Mouse (Mus musculus) spleen, adult 18-20 months (tissue): ENCODE data around the gene Rora.

Experiments used
- DNase-seq, 2 experiments: peaks; one replicate each; pipeline ENCODE4 v3.0.0; 2022; ENCODE audit warnings: mixed read lengths in 2 of 2

Rora gene

GRCm38 (mm10) chr9:68823292-68823691, 169.7 kb downstream of the Rora start:
- DNase-seq = no peak

DNA sequence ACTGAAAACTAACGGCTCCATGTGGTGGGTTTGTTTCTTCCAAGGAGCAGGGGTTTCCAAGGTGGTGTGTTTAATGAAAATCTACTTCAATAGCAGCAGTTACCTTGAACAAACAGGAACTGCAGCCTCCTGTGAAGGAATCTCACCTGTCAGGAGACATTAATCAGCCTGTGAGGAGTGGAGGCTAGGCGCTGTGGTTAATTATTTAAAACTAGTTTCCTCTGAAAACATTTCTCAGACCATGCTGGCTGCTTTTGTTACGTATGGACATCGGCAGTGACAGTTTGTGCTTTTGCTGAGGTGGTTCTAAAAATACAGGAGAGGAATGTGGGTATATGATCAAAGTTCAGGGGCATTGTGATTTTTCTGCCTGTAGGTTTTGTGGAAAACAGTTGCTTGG, 171.5 kb downstream of the Rora start:
- DNase-seq = no peak

DNA sequence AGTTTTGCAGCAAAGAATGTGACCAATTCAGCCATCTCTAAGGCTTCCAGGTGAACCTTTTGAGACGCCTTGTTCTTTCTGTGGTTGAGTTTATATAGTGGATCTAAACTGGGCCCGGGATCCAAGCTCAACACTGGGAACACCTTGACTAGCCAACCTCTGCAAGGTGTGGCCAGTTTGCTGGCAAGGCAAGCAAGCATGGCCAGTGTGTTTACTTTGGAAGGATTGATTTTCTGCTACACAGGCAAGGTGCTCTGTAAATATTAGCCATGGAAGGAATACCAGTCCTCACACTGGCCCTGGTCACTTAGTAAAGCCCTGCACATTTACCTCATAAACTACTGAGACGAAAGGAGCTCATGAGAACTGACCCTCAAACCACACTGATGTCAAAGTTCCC, 172.3 kb downstream of the Rora start:
- no peak for DNase-seq

DNA sequence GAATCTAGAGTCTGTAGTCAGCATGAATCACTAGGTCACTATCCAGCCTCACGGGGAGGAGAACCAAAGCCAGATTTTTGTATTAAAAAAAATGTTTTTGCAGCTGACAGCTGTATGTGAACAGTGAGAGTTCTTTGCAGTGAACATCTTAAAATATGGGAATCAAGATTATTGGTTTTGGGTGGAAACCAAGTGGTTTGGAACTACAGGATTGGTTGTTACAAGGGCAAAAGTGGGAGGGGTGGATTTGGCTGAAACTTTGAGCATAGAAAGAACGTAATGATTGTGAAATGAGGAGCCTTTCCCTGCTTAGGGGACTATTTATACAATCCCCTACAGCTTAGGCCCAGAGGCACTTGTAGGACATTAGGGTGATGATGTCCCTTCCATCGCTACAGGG, 173.9 kb downstream of the Rora start:
- no peak for DNase-seq

DNA sequence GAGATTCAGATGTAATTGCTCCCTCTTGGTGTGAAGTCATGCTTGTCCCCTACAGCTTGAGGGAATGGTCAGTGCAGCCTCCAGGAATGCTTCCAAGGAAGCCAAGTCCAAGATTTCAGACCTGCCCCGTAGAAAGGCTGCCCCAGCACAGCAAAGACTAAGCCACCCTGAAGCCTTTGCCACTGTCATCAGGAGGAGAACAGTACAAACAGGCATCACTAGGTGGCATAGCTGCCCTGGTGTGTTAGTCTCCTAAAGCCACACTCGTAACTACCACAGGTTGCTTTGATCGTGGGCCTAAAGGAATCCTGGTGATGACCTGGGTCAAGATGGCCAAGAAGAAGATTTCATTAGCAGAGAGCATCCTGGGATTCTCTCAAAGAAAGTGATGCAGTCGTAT, 176.3 kb downstream of the Rora start:
- DNase-seq = peak in 1 of 2 experiments; percentile 6

GRCm38 (mm10) chr9:68833323-68833722, 179.7 kb downstream of the Rora start:
- no peak for DNase-seq

DNA sequence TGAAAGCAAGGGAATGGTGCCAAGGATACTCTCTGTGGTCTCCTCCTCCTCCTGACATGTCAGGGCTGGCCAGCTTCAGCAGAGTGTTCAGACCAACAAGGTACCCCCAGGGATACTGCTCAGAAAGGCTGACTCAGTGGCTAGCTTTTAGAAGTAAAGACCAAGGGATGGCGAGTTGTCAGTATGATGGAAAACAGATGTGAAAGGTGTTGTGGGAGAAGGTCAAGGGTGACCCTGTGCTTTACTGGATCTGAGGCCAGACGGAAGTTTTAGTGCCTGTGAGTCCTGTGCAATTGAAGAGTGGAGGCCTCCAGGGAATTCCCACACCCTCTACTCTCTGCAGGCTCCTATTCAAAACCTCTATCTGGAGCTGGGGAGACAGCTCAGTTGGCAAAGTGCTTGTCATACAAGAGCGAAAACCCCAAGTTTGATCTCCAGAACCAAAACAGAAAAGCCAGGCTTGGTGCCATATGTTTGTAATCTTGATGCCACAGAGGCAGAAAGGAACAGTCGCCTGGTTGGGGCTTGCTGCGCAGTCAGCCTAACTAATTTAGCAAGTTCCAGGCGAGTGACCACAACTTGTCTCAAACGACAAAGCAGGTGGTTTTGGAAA, 181.6 kb downstream of the Rora start:
- DNase-seq = no peak

GRCm38 (mm10) chr9:68842134-68842892, 188.7 kb downstream of the Rora start:
- no peak for DNase-seq

GRCm38 (mm10) chr9:68845556-68845955, 192.0 kb downstream of the Rora start:
- DNase-seq = no peak

- DNase-seq = no peak
Measured at GRCm38 (mm10) chr9:68850321-68850720, 196.7 kb downstream of the Rora start.

DNA sequence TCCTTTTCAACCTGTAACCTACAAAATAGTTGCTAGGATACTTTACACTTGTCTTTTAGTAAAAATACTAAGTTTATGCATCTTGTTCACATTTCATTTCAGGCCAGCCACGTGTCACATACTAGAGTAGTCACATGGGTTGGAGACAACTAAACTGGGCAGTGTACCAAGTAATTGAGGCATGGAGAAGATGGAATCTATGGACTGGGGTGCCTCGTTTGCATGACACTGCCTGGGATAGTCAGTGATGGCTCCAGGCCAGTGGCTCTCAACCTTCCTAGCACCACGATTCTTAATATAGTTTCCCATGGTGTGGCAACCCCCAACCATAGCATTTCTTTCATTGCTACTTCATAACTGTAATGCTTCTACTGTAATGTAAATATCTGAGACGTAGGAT, 198.6 kb downstream of the Rora start:
- DNase-seq = no peak

DNA sequence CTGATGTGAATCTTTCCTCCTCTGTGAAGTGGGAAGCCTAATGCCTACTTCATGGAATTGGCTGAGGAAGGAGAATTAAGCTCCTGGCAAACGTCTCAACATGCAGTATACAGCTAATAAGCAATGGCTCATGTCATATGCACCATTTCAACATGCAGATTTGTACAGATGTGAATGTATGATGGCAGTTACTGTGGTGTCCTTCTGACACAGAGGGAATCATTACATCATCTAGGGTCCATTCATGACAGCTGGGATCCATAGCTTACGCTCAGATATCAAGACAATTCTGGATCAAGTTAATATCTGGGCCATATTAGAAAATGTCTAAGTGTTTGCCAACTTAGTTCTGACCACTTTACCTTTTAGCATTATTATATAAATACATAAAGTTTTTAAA, 199.3 kb downstream of the Rora start:
- DNase-seq = no peak

DNA sequence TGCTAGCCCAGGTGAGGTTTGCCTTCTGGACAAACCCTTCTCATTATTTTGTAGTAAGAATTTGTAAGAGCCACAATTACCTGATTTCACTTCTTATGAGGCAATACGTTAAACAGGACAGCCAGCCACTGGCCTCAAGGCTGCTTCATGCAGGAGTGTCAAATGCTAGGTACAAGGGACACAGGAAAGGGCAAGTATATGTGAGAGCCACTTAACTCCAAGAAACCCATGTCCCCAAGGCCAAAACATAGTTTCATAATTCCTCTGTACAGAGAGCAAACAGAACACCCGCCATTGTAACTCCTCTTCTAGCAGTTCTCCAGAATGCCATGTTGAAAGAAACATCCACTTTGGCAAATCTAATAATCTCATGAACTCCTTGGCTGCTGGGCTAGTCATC, 205.9 kb downstream of the Rora start:
- no peak for DNase-seq

DNA sequence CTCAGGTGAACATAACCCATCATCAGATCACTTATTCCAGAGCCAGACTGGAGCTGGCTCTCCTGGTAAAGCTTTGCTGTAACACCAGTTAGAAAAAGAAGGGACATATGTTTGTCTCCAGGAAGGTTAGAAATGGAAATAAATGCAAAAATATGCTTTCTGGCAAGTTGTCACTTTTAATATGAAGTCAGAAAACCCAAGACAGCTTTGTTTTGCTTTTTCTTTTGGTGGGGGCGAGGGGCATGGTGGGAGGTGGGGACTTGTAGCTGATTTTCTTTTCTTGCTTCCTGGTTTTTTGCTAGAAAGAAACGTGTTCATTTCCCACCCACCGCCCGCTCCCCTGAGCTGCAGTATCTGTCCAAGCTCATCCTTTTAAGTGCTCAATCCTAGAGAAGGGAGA, 212.7 kb downstream of the Rora start:
- no peak for DNase-seq

DNA sequence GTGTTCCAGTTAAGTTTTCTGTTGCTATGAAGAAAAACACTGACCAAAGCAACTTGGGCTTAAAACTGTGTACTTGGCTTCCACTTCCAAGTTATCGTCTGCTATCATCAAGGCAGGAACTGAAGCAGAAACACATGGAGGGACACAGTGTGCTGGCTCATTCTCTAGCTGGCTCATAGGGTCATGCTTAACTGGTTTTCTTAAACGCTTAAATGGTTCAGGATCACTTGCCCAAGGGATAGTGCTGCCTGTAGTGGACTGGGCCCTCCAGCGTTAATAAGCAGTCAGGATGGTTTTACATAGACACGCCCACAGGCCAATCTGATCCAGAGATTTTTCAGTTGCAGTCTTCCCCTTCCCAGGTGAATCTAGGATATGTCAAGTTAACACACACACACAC, 220.3 kb downstream of the Rora start:
- no peak for DNase-seq

DNA sequence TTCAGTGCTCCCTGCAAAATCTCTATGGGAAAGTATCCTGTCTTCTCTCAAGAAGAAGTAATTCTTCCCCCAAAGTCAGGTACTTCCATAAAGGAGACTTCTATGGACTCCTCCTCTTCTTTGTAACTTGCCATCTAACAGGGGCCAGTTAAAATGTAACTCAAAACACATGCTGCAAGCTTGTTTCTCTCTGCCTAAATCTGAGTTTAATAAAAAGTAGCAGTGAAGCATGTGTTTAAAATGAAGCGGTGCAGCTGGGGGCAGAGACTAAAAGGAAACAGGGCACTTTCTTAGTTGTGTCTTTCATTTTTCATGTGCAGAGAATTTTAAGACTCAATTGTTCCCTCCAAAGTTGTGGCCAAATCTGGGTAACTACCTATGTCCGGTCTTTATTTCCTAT, 221.0 kb downstream of the Rora start:
- no peak for DNase-seq

- DNase-seq = no peak
Measured at GRCm38 (mm10) chr9:68875791-68876190, 222.2 kb downstream of the Rora start.

DNA sequence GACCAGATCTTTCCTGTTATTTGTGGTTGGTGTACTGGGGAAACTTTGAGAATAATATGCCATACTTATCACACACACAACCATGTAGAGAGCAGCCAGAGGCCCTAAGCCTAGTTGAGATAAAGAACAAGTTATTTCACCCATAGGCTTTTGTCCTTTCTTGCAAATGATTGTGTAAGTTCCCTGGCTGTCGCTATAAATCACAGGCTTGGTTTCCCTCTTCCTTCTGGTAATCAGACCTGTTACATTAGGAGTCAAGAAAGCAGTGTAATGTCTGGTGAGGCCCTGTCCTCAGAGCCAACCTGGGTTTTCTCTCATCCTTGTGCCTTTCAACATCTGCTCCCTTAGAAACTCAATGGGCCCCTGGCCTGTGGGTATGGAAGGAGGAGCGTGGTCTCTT, 222.7 kb downstream of the Rora start:
- no peak for DNase-seq

- DNase-seq = no peak
Measured at GRCm38 (mm10) chr9:68881896-68882295, 228.3 kb downstream of the Rora start.

DNA sequence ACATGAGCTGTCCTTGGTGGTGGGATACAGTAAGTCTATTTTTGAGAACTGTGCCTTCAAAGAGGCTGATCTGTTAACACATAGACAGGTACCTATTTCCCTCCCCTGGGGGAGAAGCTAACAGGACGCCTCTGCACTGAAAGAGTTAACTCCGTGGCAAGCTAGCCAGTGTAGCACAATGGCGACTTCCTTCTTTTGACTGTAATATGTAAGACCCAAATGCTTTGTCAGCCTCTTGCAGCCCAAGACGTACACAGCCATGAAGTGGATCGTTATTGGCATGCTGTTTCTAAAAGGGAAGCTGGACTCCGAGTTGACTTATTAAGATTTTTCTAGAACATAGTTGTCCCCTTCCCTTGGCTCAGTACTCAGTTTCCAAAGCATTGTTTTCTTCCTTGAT, 229.4 kb downstream of the Rora start:
- DNase-seq = no peak

- DNase-seq = no peak
Measured at GRCm38 (mm10) chr9:68883687-68884086, 230.1 kb downstream of the Rora start.

DNA sequence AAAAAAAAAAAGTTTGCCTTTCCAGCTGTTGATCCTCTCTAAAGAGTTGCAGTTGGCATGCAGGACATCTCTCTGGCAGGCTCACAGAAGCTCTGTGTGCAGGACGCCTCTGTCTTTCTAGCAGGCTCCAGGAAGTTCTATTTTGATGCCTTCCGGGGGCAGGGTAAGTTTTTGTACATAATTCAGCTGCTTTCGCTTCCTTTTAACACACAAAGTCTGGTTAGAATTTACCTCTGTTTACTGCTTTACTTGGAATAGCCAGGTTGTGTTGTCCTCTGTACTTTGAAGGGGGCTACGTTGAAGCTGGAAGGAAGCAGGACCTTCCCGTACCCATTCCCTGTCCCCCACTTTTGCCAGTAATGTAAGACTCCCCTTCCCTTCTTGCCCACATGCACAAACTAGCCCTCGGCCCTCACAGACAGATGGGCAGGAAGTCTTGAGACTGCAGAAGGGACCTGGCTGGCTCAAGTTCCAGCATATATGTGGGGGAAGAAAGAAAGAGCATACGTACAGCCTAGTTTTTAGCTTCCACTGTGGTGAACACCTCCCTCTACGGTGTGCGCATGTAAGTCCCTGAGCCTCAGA, 231.0 kb downstream of the Rora start:
- peak; percentile 28 to 41 for DNase-seq

- peak in 1 of 2 experiments; percentile 23 for DNase-seq
Measured at GRCm38 (mm10) chr9:68888670-68889069, 235.1 kb downstream of the Rora start.

DNA sequence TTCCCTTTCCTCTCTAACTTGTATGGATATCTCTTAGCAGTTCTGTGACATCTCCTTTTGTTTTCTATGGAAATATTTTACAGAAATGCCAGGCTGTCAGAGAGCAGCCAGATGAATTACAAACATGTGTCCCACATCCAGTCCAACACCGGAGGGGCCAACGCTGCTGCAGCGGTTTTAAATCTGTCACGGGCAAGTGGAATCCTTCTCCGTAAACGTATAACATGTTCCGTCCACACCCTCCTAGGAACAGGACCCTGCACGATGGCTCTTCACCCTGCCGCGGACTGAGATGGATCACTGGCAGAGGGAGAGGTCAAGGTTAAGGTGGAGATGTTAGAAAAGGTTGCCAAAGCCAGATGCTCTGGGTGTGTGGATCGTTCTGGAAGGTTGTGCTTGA, 237.8 kb downstream of the Rora start:
- no peak for DNase-seq
